Mouse (Mus musculus) embryo, embryonic 10.5 days (tissue): Measurements from ENCODE around the gene Tmem210.
"Not testable (repeated sequence)": the region's sequence is repeated elsewhere in the genome, so short reads cannot be mapped to it uniquely, and the experiment has no call there.

Source experiments
- DNase-seq: peaks from one replicate; pipeline ENCODE4 v3.0.0-alpha.2; 2015; ENCODE audit warnings: low spot score

Gene Tmem210

DNA sequence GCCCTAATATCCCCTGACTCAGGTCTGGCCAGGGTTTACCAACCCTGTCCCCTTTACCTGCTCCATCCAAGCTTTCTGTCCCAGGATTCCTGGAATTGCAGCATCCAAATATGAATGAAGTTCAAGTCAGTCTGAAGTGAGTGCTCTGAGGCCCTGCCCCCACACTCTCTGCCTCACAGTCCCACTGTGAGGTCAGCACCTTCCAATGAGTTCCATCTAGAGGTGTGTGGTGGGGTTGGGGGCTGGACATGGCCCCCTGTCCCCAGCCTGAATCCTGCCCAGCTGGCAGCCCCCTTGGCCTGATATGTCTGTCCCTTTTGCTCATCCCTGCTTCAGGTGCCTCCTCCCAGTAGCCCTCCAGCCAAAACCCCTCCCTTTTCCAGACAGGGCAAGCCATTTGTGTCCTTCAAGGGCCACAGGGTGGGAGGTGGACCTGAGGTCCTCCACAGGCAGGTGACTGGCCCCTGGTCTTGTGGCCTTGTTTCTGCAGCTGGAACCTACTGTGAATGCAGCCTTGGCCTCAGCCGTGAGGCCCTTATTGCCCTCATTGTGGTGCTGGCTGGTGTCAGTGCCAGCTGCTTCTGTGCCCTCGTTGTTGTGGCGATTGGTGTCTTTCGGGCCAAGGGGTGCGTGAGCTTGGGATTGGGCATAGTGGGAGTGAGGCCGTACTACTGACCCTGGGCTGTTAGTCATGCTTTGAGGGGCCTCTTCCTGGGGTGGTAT lies at the start of gene Tmem210:
Gene Tmem210, plus strand, starts transcription at position 219 of the 723 bp plus-strand sequence.
- DNase-seq: no peak

GRCm38 (mm10) chr2:25239766-25240165 lies 48.2 kb upstream of the Tmem210 start:
- no peak for DNase-seq

DNA sequence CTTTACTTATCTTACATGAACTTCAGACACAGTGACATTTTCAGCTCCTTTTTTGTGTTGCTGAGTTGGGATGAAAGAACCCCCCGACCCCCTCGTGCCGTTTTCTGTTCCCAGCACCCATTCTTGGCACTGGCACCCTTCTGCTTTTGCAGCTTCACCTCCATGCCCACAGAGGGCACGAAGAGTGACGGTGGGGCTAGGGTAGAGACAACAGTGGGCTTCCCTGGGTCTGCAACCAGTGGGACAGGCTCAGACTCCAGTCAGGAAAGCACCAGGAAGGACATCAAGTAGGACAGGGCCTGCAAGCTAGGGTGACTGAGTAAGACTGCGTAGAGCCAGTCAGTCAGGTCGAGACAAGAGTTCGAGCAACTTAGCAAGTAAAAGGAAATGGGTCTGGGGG lies 47.6 kb upstream of the Tmem210 start:
- no peak for DNase-seq

DNA sequence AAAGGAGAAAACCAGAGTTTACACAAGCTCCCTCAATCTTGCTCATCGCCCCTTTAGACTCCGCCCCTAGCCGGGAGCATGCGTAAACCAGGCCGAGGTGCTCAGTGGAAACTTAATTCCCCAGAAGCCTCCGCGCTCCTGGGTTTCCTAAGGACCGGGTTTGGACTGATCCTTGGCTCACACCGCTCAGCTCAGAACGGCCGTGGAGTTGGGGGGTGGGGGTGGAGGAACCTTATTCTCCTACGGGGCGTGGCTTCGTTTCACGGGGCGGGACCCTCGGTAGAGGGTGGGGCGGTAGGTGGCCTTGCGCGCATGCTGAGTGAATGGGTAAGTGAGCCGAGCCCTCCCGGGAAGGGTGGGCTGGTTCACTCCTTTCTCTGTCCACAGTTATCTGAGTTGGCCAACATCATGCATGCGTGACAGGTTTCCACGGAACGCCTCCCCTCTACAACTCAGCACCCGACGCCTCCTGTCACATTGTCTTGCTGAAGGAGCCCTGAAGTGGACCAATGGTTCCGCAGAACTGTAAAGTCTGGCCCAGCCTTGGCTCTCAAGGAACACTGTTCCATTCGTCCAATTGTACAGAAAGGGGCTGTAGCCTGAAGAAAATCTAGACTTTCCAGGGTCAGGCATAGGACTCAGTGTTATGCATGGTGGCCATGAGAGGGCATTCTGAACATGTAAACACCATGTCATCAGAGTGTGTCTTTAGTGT lies 47.1 kb upstream of the Tmem210 start:
- peak; percentile 87 for DNase-seq

DNA sequence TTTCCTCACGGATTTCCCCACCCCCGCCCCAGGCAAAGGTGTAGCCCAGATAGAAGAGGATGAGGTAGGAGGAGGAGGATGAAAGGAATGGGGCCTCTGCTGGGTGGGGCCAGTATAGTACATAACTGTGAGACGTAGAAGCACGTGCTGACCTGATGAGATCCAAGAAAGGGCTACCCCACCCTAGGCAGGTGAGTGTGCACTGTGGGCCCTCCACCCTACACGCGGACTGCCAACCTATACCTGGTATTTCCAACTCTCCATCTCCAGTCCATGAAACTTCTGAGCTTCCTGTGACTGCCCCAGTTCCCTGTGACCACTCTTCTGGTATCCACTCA lies 46.5 kb upstream of the Tmem210 start:
- no peak for DNase-seq

- DNase-seq: peak; percentile 39
These were observed 45.8 kb upstream of the Tmem210 start, which contains the start of the genes Rnf208 and Cysrt1 for GRCm38 (mm10) chr2:25242101-25242506. TSS of gene Rnf208 (plus strand) at chr2:25242255. TSS of gene Cysrt1 (minus strand) at chr2:25242452.

DNA sequence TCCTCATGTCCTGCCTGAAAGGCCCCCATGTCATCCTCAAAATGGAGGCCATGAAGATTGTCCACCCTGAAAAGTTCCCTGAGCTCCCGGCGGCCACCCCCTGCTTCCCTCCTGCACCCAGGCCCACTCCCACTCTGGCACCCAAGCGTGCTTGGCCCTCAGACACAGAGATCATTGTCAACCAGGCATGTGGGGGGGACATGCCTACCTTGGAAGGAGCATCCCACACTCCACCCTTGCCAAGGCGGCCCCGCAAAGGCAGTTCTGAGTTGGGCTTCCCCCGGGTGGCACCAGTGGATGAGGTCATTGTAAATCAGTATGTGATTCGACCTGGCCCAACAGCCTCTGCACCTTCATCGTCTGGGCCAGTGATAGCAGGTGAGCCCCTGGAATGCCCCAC lies 44.6 kb upstream of the Tmem210 start:
- DNase-seq: no peak

- DNase-seq: no peak
These were observed 43.8 kb upstream of the Tmem210 start for GRCm38 (mm10) chr2:25244144-25244543.

DNA sequence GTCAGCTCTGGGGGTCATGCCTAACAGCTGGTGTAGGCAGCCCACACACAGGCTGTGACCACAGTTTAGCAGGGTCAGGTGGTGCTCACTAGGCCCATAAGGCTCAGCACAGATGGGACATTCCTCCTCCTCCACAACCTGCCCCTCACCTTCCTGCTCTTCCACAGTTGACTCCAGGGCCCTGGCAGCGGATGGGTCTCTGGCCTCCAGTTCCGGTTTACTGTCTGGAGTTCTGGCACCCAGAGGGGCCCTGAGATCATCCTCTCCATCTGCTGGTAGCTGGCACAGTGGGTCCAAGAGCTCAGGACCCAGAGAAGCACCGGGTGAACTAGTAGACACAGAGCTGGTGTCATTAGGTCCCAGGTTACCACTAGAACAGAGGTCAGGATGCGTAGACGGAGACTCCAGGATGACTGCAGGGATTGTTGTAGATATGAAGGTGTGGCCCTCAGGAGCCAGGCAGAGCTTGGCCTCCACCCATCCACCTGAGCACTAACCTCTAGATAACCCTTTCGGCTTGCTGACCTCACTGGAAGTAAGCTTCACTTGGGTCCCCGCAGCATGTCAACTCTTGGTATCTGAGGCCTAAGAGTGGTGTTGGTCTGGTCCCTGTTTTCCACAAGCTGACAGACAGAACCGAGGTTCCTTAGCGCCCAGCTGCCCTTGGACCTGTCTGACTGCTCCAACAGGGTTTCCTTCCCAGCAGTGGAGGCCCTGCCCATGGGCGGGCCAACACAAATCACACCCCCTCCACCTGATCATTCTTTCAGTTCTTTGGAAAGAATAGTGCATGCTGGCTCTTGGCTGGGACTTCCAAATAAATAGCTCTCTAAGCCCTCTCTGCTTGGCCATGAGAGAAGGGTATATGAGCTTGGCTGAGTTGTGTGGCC lies 41.5 kb upstream of the Tmem210 start, which contains the start of gene AL732309.1:
Gene AL732309.1, minus strand, starts transcription at position 681 of the 890 bp plus-strand sequence.
- no peak for DNase-seq

- no peak for DNase-seq
These were observed 35.6 kb upstream of the Tmem210 start for GRCm38 (mm10) chr2:25252331-25252730.

GRCm38 (mm10) chr2:25255284-25255779 lies 32.6 kb upstream of the Tmem210 start, which contains the start of gene Tmem203:
TSS of gene Tmem203 (plus strand) at chr2:25255439.
- peak; percentile 96 for DNase-seq

DNA sequence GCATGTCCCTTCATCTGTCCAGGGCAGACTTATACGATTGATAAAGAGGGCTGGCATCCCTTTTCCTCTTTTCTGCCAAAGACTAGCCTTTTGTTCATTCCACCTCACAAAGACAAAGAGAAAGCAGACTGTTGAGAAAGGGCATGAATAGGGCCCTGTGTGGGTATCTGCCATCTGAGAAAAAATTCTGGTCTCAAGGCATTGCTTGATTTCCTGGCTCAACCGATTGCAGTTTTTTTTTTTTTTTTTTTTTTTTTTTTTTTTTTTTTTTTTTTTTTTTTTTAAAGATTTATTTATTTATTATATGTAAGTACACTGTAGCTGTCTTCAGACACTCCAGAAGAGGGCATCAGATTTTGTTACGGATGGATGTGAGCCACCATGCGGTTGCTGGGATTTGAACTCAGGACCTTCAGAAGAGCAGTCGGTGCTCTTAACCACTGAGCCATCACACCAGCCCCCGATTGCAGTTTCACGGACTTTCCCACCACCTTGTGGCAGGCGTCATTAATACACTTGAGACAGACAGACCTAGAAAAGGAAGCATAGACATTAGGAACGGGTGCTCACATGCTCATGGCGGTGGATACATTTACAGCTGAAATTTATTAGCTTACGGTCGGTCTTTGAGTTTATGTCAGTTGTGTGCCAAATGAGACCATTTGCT lies 31.4 kb upstream of the Tmem210 start:
- DNase-seq: peak; percentile 55

DNA sequence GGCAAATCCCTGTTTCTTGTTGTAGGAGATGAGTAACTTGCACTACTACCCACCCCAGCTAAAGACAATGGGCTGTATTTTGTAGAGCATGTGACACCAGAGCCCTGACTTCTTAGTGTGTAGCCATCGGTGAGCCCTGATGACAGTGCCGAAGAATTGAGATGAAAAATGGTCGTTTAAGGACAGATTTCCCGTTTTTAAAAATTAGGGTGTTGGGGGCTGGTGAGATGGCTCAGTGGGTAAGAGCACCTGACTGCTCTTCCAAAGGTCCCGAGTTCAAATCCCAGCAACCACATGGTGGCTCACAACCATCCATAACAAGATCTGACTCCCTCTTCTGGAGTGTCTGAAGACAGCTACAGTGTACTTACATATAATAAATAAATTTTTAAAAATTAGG lies 30.7 kb upstream of the Tmem210 start:
- DNase-seq: not testable (repeated sequence)

DNA sequence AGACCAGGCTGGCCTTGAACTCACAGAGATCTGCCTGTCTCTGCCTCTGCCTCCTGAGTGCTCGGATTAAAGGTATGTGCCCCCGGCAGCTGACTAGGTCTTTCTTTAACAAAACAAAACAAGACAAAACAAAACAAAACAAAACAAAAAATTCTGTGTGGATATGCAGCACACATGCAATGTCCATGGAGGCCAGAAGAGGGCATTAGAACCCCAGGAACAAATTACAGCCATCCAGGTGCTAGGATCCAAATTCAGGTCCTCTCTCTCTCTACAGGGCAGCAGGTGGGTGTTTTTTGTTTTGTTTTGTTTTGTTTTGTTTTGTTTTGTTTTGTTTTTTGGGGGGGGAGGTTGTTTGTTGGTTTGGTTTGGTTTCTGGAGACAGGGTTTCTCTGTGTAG lies 29.1 kb upstream of the Tmem210 start:
- no peak for DNase-seq

GRCm38 (mm10) chr2:25261870-25262269 lies 26.1 kb upstream of the Tmem210 start:
- no peak for DNase-seq

- peak; percentile 98 for DNase-seq
These were observed 25.6 kb upstream of the Tmem210 start, which contains the start of gene Tprn for GRCm38 (mm10) chr2:25262291-25262767. TSS of gene Tprn (plus strand) at chr2:25262618.

DNA sequence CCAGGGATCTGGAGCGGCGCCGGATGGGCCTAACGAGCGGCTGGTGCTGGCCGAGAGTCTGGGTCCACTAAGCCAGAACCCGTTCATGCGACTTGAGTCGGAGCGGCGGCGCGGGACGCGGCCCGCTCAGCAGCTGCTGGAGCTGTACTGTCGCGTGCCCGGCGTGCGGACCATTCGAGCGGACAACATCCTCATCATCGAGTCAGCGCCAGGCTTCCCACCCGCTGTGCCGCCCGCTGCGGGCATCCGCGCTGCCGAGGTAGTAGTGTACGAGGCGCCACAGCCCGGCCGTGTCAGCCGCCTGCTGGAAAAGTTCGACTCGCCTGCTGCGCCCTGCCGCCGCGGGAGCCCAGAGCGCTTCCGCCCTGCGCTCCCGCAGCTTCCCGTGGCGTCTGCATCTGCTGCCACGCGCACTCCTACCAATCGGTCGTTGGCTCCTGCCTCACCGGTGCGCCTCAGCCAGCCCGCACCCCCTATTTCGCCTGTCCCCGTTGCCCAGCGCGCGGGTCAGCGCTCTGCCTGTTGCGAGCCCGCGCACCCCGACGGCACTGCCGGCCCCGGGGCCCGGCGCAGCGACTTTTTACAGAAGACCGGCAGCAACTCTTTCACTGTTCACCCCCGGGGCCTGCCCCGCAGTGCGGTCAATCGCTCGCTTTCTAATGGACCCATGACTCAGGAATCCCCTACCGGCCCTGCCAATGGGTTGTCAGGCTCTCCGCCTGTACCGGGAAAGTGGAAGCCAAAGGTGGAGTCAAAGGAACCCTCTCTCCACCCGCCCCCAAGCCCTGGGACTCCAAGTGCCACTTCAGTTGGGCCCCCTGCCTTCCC lies 24.9 kb upstream of the Tmem210 start:
- no peak for DNase-seq

DNA sequence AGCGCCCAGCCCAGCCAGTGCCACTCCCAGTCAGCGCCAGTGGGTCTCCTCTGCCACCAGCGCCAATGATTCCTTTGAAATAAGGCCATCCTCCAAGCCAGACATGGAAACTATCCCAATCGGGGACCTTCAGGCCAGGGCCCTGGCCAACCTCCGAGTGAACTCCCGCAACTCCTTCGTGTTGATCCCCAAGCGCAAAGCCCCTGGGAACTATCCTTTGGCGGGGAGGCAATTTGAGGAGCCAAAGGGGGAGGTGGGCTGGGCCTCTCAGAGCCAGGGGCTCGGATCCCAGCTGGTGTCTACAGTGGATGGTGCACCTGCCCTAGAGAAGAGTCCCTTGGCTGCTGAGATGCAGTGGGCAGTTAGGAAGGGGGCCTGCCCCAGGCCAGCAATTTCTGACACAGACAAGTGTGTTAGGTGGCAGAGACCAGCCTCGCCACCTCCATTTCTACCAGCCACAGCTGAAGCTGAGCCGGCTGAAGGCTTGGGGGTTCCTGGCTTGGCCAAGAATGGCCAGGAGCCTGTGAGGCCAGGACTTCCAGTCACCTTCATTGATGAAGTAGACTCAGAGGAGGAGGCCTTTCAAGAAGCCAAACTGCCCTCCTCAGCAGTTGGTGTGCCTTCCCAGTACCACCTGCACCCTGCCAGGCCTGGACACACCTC lies 24.2 kb upstream of the Tmem210 start:
- no peak for DNase-seq

DNA sequence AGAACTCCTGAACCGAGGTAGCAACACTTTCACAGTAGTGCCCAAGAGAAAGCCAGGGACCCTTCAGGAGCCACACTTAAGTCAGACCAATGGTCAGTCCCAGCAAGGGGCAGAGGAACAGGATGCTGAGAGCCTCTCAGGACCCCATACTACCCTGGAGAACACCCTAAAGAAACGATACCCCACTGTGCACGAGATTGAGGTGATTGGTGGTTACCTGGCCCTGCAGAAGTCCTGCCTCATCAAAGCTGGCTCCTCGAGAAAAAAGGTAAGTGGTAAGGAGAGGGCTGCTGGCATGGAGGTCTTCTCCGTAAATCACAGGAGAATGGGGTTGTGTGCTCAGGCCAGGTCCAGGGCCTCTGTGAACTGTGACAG lies 23.7 kb upstream of the Tmem210 start:
- DNase-seq: no peak

DNA sequence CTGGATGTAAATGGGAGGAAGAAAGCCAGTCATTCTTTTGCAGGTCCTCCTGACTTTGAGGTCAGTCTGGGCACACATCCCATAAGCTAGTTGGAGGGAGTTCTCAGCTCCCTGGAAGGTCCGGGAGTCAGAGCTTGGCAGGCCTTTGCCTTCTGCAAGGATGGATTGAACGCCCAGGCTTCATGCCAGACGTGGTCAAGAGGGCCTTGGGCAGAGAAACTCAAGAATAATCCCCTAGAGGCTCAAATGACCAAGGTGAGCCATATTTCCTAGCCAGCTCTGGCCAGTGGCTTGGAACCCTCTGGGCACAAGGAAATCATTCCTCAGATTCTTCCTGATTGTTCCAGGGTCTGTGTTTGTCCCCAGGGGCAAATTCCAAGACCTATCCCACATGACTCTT lies 23.1 kb upstream of the Tmem210 start:
- no peak for DNase-seq
